Mouse (Mus musculus): Measurements from ENCODE around the gene Tmem184b. TPM values are rescaled to one million over a fixed set of nuclear protein-coding genes. Genes with fewer than 3 reads are reported as not detected.

The Tmem184b gene
- total RNA-seq, 2 experiments from 2014 or later = 23.6 to 31.2 TPM

DNA sequence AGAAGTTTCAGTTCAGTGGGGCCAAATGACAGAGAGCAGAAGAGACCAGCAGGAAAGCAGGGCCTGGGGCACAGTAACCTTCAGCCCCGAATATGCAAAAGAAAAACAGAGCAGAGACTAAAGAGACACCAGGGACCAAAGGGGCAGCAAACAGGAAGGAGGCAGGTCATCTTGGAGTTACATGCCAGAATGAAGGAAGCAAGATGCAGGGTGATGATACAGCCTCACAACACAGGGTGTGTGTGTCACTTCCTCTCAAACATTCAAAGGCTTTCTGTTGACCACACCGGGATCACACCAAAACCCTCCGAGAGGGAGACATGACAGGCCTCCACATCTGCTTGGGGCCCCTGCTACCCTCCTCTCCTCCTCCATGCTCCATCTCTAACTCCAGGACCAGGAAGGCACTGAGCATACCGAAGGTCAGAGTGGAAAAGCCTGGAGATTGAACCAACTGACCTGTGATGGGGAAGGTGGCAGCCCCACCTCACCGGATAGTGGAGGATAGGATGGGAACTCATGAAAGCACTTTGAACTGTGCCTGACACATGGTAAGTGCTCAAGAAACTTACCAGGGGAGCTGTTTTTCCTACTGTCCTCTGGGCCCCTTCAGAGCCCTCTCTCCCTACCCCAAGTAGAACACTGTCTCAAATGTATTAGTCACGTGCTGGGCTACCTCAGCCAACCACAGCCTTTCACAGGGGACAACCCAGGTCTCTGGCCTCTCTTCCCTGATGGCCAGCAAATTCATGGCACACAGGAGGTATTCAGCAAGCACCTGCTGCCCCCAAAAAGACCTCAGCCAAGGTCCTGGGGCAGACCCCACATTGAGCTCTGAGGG is 3.0 kb downstream of the Tmem184b start:
- DNase-seq (ENCODE audit: low spot score) = no peak

DNA sequence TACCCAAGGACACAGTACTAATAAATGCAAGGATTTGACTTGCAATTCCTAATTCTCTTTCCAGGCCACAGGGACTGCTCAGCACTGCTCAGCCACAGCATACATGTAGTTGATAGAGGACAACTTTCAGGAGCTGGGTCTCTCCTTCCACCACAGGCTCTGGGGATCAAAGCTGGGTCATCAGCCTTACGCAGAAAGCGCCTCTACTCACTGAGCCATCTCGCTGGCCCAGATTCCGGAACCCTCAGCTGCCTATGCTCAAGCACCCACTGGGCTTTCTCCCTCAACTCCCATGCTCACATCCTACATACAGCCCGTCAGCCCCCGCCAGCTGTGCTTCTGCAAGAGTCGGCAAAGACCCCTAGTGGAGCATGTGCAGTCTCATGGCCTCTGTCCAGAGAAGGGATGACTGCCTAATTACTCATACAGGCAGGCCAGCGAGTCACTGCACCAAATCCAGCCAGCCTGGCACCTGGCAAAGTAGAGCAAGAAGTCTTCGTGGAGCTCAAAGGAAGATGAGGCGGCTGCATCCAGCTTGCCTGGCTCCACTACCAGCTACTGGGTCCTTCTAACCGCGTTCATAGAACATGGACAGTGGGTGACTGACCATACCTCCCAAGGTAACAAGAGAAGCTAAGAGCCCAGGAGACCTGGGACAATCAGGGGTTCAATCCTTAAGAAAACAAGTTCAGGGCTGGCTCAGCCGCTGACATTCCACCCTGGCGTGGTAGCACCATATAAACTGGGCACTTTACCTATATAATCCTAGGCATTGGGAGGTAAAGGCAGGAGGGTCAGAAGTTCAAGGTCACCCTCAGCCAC is 3.9 kb downstream of the Tmem184b start:
- no peak for DNase-seq (ENCODE audit: low spot score)

DNA sequence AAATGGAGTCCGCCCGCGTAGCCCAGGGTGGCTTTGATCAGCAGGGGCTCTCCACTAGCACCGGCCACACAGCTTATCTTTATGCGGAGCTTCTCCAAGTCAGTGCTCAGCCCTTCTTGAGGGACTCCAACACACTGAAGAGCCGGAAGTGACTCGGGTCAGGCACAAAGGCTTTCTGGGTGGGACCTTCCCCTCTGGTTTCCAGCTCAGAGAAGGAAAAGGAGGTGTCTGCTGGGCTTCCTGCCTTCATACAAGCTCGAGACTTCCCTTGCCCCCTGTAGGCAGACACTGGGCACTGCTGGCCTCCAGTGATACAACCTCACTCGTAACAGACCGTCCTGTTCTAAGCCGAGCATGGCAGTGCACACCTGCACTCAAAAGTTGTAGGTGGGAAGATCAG is 6.6 kb downstream of the Tmem184b start:
- DNase-seq (ENCODE audit: low spot score) = no peak

DNA sequence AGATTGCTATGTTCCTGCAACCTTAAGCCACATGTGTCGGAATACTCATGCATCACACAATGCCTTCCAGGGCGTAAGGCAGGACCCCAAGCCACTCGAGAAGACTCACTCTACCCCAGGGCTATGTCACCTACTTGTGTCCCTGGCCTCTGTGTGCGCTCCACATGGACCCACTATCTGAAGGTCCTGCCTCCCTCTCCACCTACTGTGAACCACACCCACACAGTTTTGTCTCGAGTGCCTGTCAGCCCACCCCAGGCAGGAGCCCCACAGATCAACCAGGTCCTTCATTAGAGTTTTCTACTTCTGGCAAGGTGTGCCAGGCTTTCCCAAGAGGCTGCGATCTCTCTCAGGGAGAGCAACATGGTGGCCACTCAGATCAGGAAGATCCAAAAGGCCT is 8.1 kb downstream of the Tmem184b start:
- DNase-seq (ENCODE audit: low spot score) = no peak

DNA sequence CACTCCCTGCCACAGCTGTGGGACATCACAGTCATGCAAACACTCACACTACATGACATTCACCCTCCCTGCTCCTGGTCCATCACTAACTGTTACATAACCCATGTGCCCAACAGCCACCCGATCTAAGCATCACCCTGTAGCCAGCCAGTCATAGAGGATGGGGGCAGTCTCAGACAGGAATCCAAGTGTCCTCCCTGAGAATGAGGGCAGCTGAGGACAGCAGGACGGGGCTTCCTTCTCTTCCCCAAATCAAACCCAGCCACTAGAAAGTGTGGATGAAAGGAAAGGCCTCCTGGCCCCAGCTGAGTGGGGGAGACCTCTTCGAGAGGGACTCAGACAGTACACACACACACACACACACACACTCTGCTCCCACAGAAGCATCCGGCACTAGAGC is 8.5 kb downstream of the Tmem184b start:
- no peak for DNase-seq (ENCODE audit: low spot score)

DNA sequence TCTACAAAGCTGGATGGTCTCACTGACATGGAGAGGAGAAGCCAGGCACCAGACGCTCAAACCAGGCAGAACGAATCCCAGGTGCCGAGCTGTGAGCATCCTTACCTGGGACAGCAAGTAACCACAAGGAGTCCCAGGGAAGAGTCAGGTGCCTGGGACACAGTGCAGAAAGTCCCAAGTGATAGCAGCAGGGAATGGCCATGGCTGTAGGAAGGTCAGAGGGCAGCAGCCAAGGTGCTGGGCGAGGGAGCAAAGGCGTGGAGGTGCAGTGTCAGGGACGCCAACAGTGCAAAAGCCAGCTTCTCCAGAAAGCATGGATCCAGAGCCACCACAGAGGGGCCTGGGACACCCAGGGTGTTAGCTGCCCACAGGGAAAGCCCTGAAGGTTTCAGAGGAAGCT is 10.3 kb downstream of the Tmem184b start:
- DNase-seq (ENCODE audit: low spot score) = no peak

DNA sequence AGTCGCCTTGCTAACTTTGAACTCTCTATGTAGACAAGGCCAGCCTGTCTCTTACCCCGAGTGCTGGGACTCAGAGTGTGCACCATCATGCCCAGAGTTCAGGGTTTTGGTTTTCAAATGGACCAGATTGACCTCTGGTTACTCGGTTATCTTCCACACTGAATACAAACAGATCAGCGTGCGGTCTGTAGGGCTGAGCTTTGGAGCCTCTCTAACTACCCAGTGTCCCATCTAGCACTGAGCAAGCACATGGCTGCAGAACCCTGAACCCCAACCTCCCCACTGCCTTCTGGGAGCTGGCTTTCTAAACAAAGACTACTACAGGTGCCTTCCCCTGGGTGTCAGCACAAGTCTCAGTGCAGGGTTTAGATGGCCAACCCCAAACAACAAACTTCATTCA is 10.8 kb downstream of the Tmem184b start:
- no peak for DNase-seq (ENCODE audit: low spot score)

DNA sequence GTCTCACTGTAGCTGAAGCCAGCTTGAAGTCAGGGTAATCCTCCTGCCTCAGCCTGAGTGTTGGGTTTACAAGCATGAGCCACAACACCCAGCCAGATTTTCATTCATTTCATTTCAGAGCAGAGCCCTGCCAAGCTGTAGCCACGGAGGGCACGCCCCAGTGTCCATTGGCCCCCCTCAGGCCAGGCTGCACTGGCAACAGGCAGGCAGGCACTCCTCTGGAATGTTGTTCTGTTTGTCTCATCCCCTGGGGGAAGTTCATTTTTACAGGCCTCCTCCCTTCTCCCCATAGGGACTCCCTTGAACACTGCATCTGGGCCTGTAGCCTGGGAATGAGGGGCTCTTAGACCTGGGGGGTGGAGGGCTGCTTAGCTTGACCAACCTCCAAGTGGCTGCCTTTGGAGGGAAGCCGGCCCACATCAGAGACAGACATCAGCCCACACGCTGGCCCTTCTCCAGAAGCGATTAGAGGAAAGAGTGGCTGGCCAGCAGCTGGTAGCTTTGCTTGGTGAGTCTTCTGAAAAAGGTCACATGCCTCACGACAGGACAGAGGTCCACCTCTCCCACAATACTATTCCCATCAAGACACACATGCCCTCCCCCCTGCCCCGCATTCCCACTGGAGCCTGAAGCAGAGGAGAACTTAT is 11.8 kb downstream of the Tmem184b start:
- peak; percentile 71 for DNase-seq (ENCODE audit: low spot score)

DNA sequence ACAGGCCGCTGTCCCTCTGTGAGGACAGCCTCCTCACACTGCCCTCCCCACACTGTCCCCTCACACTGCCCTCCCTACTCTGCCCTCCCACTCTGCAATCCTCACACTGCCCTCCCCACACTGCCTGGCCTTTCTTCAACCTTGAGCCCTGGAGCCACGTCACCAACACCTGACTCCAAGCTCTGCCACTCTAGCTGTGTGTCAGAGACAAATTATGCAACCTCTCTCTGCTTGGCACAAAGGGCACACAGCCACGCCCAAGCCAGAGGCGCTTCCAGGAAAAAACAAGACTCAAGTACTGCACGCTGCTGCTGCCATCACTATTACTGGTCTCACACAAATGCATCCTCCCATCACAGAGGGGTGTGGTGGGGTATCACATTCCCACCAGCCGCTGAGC is 12.9 kb downstream of the Tmem184b start:
- peak; percentile 41 for DNase-seq (ENCODE audit: low spot score)

DNA sequence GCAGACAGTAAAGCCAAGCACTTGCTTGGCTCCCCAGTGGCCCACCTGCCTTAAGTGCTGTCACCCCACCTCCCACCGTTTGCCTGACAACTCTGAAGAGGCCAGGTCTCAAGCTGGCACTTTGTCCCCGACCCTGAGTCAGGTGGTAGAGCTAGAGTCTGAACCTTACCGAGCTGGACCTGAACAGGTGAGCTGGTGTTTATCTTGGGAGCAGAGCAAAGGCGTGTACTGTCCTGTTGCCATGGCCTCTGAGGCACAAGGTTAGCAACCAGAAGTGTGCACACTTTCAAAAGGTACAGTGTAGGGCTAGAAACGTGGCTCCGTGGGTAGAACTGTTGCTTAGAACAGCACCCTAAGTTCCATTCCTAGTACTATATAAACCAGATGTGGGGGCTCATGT is 15.2 kb downstream of the Tmem184b start:
- DNase-seq (ENCODE audit: low spot score) = no peak

DNA sequence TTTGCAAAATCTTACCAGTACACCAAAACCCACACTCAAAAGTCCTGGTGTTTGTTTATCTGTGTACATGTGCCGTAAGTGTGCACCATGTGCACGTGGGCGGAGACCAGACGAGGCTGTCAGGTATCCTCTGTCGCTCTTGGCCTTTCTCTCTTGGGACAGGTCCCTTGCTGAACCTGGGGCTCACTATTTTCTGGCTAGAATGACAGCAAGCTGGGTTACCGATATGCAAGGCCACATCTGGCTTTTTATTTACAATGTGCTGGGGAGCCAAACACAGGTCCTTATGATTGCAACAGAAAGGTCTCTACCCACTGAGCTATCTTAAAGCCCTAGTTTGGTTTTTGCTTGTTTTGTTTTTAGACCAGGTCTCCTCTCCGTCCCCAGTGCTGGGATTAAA is 15.8 kb downstream of the Tmem184b start:
- DNase-seq (ENCODE audit: low spot score) = no peak

DNA sequence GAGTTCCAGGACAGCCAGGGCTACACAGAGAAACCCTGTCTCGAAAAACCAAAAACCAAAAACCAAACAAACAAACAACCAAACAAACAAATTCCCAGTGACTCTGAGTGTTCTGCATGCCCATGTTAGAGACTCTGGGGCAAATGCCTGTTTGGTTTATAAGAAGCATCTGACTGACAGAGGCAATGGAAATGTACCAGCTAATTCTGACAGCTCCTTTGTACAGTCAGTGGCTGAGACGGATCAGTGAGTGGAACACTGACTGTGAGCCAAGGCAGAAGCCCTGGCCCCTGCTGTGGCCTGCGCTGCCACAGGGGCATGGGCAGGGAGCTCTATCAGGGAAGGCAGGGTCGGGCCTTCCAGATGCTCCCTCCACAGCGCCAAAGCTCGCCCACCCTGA is 16.3 kb downstream of the Tmem184b start:
- no peak for DNase-seq (ENCODE audit: low spot score)

DNA sequence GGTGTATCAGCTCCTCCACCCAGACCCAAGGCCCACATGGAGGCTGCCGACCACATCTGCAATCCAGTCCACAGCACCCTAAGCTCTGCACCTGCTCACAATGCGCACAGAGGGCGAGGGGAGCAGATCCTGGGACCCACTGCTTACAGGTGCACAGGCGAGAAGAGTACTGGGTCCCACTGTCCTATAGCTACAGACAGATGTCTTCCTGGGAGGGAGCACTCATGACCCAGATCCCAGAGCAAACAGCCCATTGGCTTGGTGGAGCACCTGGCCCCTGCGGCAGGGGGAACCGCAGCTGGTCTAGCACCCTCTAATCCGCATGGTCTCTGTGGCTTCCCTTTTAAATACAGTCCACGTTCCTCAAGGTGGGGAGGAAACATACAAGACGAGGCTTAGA is 21.7 kb downstream of the Tmem184b start:
- no peak for DNase-seq (ENCODE audit: low spot score)

DNA sequence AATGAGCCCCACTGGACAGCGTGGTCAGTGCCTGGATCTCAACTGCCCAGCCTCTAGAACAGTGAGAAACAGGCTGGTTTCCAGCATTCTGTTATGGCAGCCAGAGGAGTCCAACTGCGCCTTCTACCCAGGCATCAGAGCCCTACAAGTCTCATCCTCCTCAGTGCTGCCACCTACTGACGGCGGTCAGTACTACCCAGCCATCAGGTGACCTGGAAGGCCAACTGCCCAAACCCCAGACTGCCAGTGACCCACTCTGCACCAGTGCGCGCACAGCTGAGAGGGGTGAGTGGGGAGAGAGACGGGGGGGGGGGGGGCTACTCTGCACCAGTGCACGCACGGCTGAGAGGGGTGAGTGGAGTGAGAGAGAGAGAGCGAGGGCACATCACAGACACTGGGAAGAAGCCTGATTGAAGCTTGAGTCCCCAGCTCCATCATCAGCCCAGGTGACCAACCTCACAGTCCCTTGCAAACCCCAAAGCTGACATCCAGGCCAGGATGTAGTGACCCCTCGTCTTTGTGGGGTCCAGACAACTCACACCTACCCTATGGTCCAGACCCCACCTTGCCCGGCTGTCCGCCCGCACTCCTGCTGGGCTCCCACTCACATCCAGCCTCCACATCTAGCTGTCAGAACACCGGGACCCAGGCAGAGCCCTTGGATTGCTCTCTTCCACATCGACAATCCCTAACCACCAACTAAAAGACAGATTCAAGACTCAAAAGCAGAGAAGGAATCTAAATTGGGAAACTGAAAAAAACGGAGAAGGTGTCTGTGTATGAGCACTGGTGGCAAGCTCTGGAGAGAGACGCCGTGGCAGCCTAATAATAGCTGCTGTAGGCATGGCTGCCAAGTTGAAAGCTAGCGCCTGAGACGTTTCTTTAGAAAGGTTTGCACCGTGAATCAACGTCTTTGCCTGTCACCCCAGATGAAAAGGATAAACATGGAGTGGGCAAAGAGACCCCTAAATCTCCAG is 22.6 kb downstream of the Tmem184b start:
- DNase-seq (ENCODE audit: low spot score) = peak; percentile 91

DNA sequence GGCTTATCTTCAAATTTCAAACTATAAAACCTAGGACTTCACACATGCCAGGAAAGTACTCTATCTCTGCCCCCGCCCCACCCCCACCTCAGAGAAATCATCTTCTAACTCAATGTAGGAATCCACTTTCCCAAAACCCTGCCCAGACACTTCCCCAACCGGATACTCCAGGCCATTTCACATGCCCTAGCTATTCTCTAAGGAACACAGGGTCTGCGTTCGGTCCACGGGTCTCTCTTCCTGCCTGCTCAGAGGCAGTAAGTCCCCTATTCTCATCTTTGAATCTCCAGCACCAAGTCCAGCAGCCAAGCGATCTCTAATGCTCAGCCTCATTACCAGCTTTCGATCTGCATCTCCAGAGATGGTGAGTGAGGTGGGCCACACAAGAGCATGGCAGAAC is 23.7 kb downstream of the Tmem184b start:
- DNase-seq (ENCODE audit: low spot score) = no peak

DNA sequence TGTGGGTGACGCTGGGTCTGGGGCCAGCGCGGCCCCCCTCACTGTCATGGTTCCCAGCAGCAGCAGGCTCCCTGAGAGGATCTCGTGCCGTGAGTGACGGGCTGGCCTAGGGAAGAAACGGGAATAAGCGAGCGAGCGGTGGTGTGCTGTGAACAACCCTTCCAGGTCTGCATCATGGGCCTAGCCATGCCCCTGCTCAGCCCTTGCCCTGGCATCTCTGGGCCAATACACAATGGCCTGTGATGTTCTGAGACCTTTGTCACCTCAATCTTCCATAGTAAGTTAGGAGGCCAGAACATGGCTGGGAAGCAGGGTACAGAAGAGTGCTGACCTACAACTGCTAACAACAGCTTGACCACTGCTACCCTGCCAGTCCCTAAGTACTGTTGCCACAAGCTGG is 24.8 kb downstream of the Tmem184b start:
- DNase-seq (ENCODE audit: low spot score) = no peak

DNA sequence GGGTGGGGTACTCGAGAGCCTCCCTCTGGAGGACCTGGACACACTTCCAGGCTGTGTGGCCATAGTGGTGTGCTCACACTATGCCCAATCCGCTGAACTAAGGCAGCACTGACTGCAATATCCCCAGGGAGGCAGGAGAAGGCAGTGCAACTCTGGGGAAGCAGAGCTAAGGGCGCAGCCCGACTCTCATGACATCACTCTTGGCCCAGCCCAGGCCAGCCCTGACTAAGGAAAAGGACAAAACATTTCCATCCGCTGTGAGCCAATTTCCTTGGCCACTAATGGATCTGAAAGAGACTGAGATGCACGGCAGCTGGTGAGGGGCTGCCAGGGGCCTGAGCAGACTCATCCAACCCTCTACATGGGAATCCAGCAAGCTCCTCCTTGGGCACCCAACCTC is 25.7 kb downstream of the Tmem184b start:
- peak; percentile 93 for DNase-seq (ENCODE audit: low spot score)

DNA sequence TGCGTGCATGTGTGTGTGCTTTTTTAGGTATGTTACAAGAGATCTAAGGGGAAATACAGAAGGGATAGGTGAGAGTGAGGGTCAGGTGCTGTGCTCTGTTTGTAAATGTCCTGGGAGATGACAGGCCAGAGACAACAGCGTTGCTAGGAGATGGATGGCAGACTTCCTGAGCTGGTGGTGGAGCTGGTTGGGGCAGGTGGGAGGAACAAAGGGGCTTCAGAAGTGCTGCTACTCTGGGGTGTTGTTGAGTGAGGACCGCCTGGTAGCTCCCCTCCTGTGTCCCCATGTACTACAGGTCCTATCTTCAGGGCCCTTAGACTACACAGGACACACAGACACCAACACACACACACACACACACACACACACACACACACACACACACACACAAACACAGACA is 28.6 kb downstream of the Tmem184b start:
- no peak for DNase-seq (ENCODE audit: low spot score)

DNA sequence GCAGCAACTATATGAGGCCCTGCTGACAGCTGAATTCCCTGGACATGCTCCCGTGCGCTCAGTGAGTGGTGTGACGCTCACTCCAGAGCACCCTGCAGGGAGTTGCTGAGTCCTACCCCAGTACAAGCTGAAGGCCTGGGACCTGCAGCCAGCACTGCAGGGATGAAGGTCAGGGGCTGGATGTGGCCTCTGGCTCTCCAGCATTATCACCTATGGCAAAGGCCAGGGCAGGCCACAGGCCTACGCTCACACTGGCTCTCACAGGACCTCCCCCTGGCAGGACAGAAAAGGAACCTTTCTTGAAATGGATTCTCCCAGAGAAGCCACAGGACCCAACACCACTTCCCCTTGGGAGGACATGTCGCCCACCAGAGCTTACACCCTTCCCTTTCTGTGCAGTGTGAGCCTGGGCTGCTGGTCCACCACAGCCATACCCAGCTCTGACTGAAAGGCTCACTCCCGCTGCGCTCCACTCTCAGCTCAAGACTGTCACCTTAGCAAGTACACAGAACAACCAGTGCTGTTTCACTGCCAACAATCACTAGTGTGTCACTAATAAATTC is 33.0 kb downstream of the Tmem184b start:
- no peak for DNase-seq (ENCODE audit: low spot score)

DNA sequence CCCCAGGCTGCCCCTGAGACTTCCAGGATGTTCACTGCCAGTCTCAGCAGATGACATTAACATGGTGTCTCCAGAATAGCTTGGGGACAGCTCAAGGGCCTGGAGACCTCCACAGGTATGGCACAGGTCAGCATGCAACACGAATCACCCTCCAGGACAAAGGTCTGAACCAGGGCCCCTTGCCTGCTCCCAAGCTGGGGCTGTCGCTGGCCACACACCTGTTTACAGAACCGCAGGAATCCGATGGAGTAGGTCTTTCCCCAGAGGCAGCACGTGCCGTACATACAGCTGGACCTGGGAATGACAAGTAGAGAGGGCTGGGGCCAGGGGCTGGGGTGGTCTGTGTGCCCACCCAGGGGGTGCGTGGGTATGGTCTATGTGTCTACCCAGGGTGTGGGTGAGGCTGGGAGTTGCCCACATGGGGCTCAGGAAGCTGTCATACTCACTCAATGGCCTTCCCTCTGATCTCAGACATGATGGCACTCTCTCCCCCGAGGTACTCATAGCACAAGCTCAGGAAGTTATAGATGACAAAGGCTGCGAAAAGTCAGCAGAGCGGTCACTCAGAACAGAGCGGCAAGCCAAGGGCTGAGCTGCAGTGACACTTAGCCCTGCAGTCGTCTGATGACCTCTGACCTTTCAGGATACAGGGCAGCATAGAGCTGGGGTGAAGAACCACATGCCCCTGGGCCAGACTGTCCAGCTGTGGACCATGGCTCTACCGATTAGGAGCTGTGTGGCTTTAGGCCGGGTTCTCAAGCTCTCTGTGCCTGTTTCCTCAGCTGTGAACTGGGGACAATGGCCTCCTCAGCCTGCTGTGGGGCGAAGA is 33.7 kb downstream of the Tmem184b start:
- DNase-seq (ENCODE audit: low spot score) = no peak

Data from gastrocnemius, adult 18-20 months (tissue).